Mouse (Mus musculus) erythroblast, adult 5-6 weeks (primary cell): Measurements from ENCODE around the gene March1. TPM values are rescaled to one million over a fixed set of nuclear protein-coding genes. Genes with fewer than 3 reads are reported as not detected.

ENCODE experiments used
- ATAC-seq: replicated peaks from 2 replicates; pipeline ENCODE4 v1.8.0; 2016; ENCODE audit warnings: moderate number of reproducible peaks, mild to moderate bottlenecking, moderate TSS enrichment, inconsistent platforms; ENCODE audit not compliant: poor library complexity, low FRiP score, severe bottlenecking
- total RNA-seq, 2 experiments: library from RNA; stranded (forward) in 1 of 2; stranded (reverse) in 1 of 2; fragments of 150-400 nt in 1 of 2; fragments of 200-764, 138-1000 nt in 1 of 2; gene quantifications; 2 replicates each; pipeline versions ENCODE4 v1.2.3 to v1.2.4; 2015 to 2017; ENCODE audit warnings: low replicate concordance in 2 of 2

March1 gene
- total RNA-seq, 2 experiments from 2014 or later: 5.4 to 6.3 TPM

GRCm38 (mm10) chr8:66488556-66488955 lies 870.9 kb downstream of the March1 start:
- ATAC-seq: no peak

- no peak for ATAC-seq
Measured at GRCm38 (mm10) chr8:66490624-66491023, 872.9 kb downstream of the March1 start.

GRCm38 (mm10) chr8:66494496-66494895 lies 876.8 kb downstream of the March1 start:
- ATAC-seq: no peak

- ATAC-seq: peak; percentile 57; the same call in 1 of the 2 replicates
Measured at GRCm38 (mm10) chr8:66495726-66496125, 878.0 kb downstream of the March1 start.

GRCm38 (mm10) chr8:66496998-66497577 lies 879.4 kb downstream of the March1 start:
- no peak for ATAC-seq

- ATAC-seq: no peak
Measured at GRCm38 (mm10) chr8:66503381-66503780, 885.7 kb downstream of the March1 start.

GRCm38 (mm10) chr8:66511537-66511936 lies 893.8 kb downstream of the March1 start, which contains the start of gene Tktl2:
Gene Tktl2 (plus strand): TSS chr8:66511756.
- ATAC-seq: no peak

- no peak for ATAC-seq
Measured at GRCm38 (mm10) chr8:66519149-66519548, 901.4 kb downstream of the March1 start.

- ATAC-seq: no peak
Measured at GRCm38 (mm10) chr8:66520576-66520975, 902.9 kb downstream of the March1 start.
